Mouse (Mus musculus) heart, adult 9 months (tissue): Measurements from ENCODE around the gene Prss29.

Experiments used
- DNase-seq, 2 experiments: peaks; one replicate each; pipeline ENCODE4 v3.0.0; 2022; ENCODE audit warnings: low spot score in 2 of 2

The Prss29 gene

GRCm38 (mm10) chr17:25318354-25318753 lies at the start of gene Prss29:
Prss29 (plus strand) TSS chr17:25318654.
- no peak for DNase-seq

- no peak for DNase-seq
These were observed 47.6 kb upstream of the Prss29 start for GRCm38 (mm10) chr17:25270795-25271335.

- no peak for DNase-seq
These were observed 46.1 kb upstream of the Prss29 start for GRCm38 (mm10) chr17:25272326-25272725.

- DNase-seq, result peak in 1 of 2 experiments; percentile 95
These were observed 45.3 kb upstream of the Prss29 start for GRCm38 (mm10) chr17:25272951-25273705.

GRCm38 (mm10) chr17:25273706-25274501 lies 44.5 kb upstream of the Prss29 start:
- peak; percentile 98 for DNase-seq

GRCm38 (mm10) chr17:25274571-25275346 lies 43.7 kb upstream of the Prss29 start, which contains the start of gene Ube2i:
Ube2i (minus strand) TSS chr17:25274622.
- no peak for DNase-seq

GRCm38 (mm10) chr17:25275833-25276232 lies 42.6 kb upstream of the Prss29 start:
- DNase-seq, result no peak

GRCm38 (mm10) chr17:25282133-25282532 lies 36.3 kb upstream of the Prss29 start:
- DNase-seq, result peak; percentile 29 to 50

- peak; percentile 40 to 66 for DNase-seq
These were observed 33.4 kb upstream of the Prss29 start for GRCm38 (mm10) chr17:25285033-25285432.

GRCm38 (mm10) chr17:25288842-25289241 lies 29.6 kb upstream of the Prss29 start:
- DNase-seq, result no peak

- DNase-seq, result no peak
These were observed 28.0 kb upstream of the Prss29 start for GRCm38 (mm10) chr17:25290411-25290810.

GRCm38 (mm10) chr17:25293495-25293894 lies 25.0 kb upstream of the Prss29 start:
- DNase-seq, result no peak

- no peak for DNase-seq
These were observed 24.3 kb upstream of the Prss29 start for GRCm38 (mm10) chr17:25294111-25294510.

GRCm38 (mm10) chr17:25298094-25298493 lies 20.4 kb upstream of the Prss29 start, which contains the start of gene Prss34:
Prss34 (plus strand) TSS chr17:25298394.
- DNase-seq, result no peak

GRCm38 (mm10) chr17:25308346-25308745 lies 10.1 kb upstream of the Prss29 start, which contains the start of gene Prss28:
Prss28 (plus strand) TSS chr17:25308646.
- DNase-seq, result no peak

GRCm38 (mm10) chr17:25320819-25321218 lies 2.4 kb downstream of the Prss29 start:
- DNase-seq, result no peak

- no peak for DNase-seq
These were observed 4.5 kb downstream of the Prss29 start for GRCm38 (mm10) chr17:25322930-25323329.

GRCm38 (mm10) chr17:25332321-25332720 lies 13.9 kb downstream of the Prss29 start:
- no peak for DNase-seq

GRCm38 (mm10) chr17:25333943-25334342 lies 15.5 kb downstream of the Prss29 start:
- DNase-seq, result peak in 1 of 2 experiments; percentile 2

GRCm38 (mm10) chr17:25338218-25338617 lies 19.8 kb downstream of the Prss29 start:
- DNase-seq, result no peak

GRCm38 (mm10) chr17:25340003-25340402 lies 21.5 kb downstream of the Prss29 start:
- DNase-seq, result no peak

GRCm38 (mm10) chr17:25341490-25341889 lies 23.0 kb downstream of the Prss29 start:
- no peak for DNase-seq
